Mouse (Mus musculus) central nervous system, embryonic 11.5 days (tissue): ENCODE measurements around the gene D5Ertd579e. TPM values are rescaled to one million over a fixed set of nuclear protein-coding genes. Genes with fewer than 3 reads are reported as not detected.

ENCODE experiments used
- polyA plus RNA-seq: library from polyadenylated mRNA; depleted of rRNA; stranded (reverse); fragments of >200 nt; gene quantifications from 2 replicates; pipeline ENCODE4 v1.2.3, GENCODE M21; 2012; rRNA removed

Gene D5Ertd579e
- polyA plus RNA-seq, result 32.2 and 35.9 TPM in 2 replicates

GRCm38 (mm10) chr5:36695461-36696231 is at the start of gene D5Ertd579e:
D5Ertd579e (minus strand) TSS chr5:36696024.

GRCm38 (mm10) chr5:36593176-36593575 is 102.6 kb downstream of the D5Ertd579e start, which contains the start of gene Tbc1d14:
Tbc1d14 (minus strand) TSS chr5:36593276.

Other genes starting within 250 kb of the D5Ertd579e start
- 24.0 and 28.1 TPM in 2 replicates for gene Grpel1, start 231.0 kb downstream of the D5Ertd579e start, polyA plus RNA-seq
- 12.8 and 13.0 TPM in 2 replicates for gene Tada2b, start 211.7 kb downstream of the D5Ertd579e start, polyA plus RNA-seq
- 2.4 and 5.4 TPM in 2 replicates for gene Ccdc96, start 211.4 kb downstream of the D5Ertd579e start, polyA plus RNA-seq
- 40.7 and 48.2 TPM in 2 replicates for gene Tbc1d14, start 102.7 kb downstream of the D5Ertd579e start, polyA plus RNA-seq
- gene Bloc1s4, start 52.6 kb upstream of the D5Ertd579e start, polyA plus RNA-seq, result 18.7 and 27.7 TPM in 2 replicates
- 315 and 475 TPM in 2 replicates for gene Mrfap1, start 100.7 kb upstream of the D5Ertd579e start, polyA plus RNA-seq
- gene Man2b2, start 134.6 kb upstream of the D5Ertd579e start, polyA plus RNA-seq, result 10.2 and 14.0 TPM in 2 replicates
- gene Ppp2r2c, start 172.5 kb upstream of the D5Ertd579e start, polyA plus RNA-seq, result 1.6 and 3.6 TPM in 2 replicates